Mouse (Mus musculus): Measurements from ENCODE around the gene Gpr55. TPM values are rescaled to one million over a fixed set of nuclear protein-coding genes. Genes with fewer than 3 reads are reported as not detected.

Gpr55 gene
- total RNA-seq, 2 experiments from 2014 or later = 0.08 TPM; not detected in 1

GRCm38 (mm10) chr1:85925183-85925582 lies 35.6 kb downstream of the Gpr55 start:
- intact Hi-C loops (cut with DNase I) = no loop called here
- no peak for DNase-seq (ENCODE audit: extremely low spot score in 1 of 2, low spot score in 2 of 2)

- no peak for DNase-seq (ENCODE audit: extremely low spot score in 1 of 2, low spot score in 2 of 2)
- intact Hi-C loops (cut with DNase I) = no loop called here
These were observed 38.0 kb downstream of the Gpr55 start for GRCm38 (mm10) chr1:85922865-85923211.

GRCm38 (mm10) chr1:85922127-85922864 lies 38.5 kb downstream of the Gpr55 start:
- intact Hi-C loops (cut with DNase I) = no loop called here
- peak in 1 of 2 experiments; percentile 54 for DNase-seq (ENCODE audit: extremely low spot score in 1 of 2, low spot score in 2 of 2)

GRCm38 (mm10) chr1:85921725-85922124 lies 39.1 kb downstream of the Gpr55 start:
- intact Hi-C loops (cut with DNase I) = no loop called here
- peak; percentile 62 to 67 for DNase-seq (ENCODE audit: extremely low spot score in 1 of 2, low spot score in 2 of 2)

- intact Hi-C loops (cut with DNase I) = no loop called here
- DNase-seq (ENCODE audit: extremely low spot score in 1 of 2, low spot score in 2 of 2) = no peak
These were observed 41.2 kb downstream of the Gpr55 start for GRCm38 (mm10) chr1:85919621-85920020.

- intact Hi-C loops (cut with DNase I) = no loop called here
These were observed 43.9 kb downstream of the Gpr55 start for GRCm38 (mm10) chr1:85916830-85917450.

GRCm38 (mm10) chr1:85915890-85916289 lies 44.9 kb downstream of the Gpr55 start:
- DNase-seq (ENCODE audit: extremely low spot score in 1 of 2, low spot score in 2 of 2) = no peak
- intact Hi-C loops (cut with DNase I) = no loop called here

More at GRCm38 (mm10) chr1:85916830-85917450, 43.9 kb downstream of the Gpr55 start:
- peak in 1 of 2 experiments; percentile 84 for DNase-seq (ENCODE audit: extremely low spot score in 1 of 2, low spot score in 2 of 2)

GRCm38 (mm10) chr1:85913078-85913755 lies 47.6 kb downstream of the Gpr55 start:
- intact Hi-C loops (cut with DNase I) = no loop called here
- peak in 1 of 2 experiments; percentile 10 for DNase-seq (ENCODE audit: extremely low spot score in 1 of 2, low spot score in 2 of 2)

GRCm38 (mm10) chr1:85908754-85909590 lies 51.8 kb downstream of the Gpr55 start:
- intact Hi-C loops (cut with DNase I) = no loop called here

GRCm38 (mm10) chr1:85906892-85907291 lies 53.9 kb downstream of the Gpr55 start:
- no peak for DNase-seq (ENCODE audit: extremely low spot score in 1 of 2, low spot score in 2 of 2)
- intact Hi-C loops (cut with DNase I) = no loop called here

More at GRCm38 (mm10) chr1:85908754-85909590, 51.8 kb downstream of the Gpr55 start:
- peak in 1 of 2 experiments; percentile 28 for DNase-seq (ENCODE audit: extremely low spot score in 1 of 2, low spot score in 2 of 2)

GRCm38 (mm10) chr1:85902108-85902561 lies 58.7 kb downstream of the Gpr55 start:
- peak in 1 of 2 experiments; percentile 71 for DNase-seq (ENCODE audit: extremely low spot score in 1 of 2, low spot score in 2 of 2)

GRCm38 (mm10) chr1:85901516-85902107 lies 59.2 kb downstream of the Gpr55 start:
- intact Hi-C loops (cut with DNase I) = no loop called here
- no peak for DNase-seq (ENCODE audit: extremely low spot score in 1 of 2, low spot score in 2 of 2)

More at GRCm38 (mm10) chr1:85902108-85902561, 58.7 kb downstream of the Gpr55 start:
- intact Hi-C loops (cut with DNase I) = no loop called here

GRCm38 (mm10) chr1:85900521-85901333 lies 60.1 kb downstream of the Gpr55 start:
- intact Hi-C loops (cut with DNase I) = no loop called here
- no peak for DNase-seq (ENCODE audit: extremely low spot score in 1 of 2, low spot score in 2 of 2)

GRCm38 (mm10) chr1:85899388-85899761 lies 61.4 kb downstream of the Gpr55 start:
- intact Hi-C loops (cut with DNase I) = loop anchor here (5.0 kb wide), 1 partner anchor 33 kb away; no protein-coding TSS in a partner anchor

GRCm38 (mm10) chr1:85898761-85899387 lies 61.9 kb downstream of the Gpr55 start:
- intact Hi-C loops (cut with DNase I) = loop anchor here (5.0 kb wide), 1 partner anchor 33 kb away; no protein-coding TSS in a partner anchor
- no peak for DNase-seq (ENCODE audit: extremely low spot score in 1 of 2, low spot score in 2 of 2)

More at GRCm38 (mm10) chr1:85899388-85899761, 61.4 kb downstream of the Gpr55 start:
- DNase-seq (ENCODE audit: extremely low spot score in 1 of 2, low spot score in 2 of 2) = no peak

GRCm38 (mm10) chr1:85897901-85898760 lies 62.7 kb downstream of the Gpr55 start:
- DNase-seq (ENCODE audit: extremely low spot score in 1 of 2, low spot score in 2 of 2) = no peak
- intact Hi-C loops (cut with DNase I) = loop anchor here (5.0 kb wide), 1 partner anchor 34 kb away; no protein-coding TSS in a partner anchor
